Mouse (Mus musculus) NIH3T3 (cell line): ENCODE results near the gene Itga1.

Experiments
- DNase-seq: peaks from one replicate; pipeline ENCODE4 v3.0.0-alpha.2; 2012; ENCODE audit warnings: low read depth

Gene Itga1

GRCm38 (mm10) chr13:115099381-115099780 is 2.4 kb downstream of the Itga1 start:
- no peak for DNase-seq

GRCm38 (mm10) chr13:115098227-115098626 is 3.5 kb downstream of the Itga1 start:
- DNase-seq: no peak

DNA sequence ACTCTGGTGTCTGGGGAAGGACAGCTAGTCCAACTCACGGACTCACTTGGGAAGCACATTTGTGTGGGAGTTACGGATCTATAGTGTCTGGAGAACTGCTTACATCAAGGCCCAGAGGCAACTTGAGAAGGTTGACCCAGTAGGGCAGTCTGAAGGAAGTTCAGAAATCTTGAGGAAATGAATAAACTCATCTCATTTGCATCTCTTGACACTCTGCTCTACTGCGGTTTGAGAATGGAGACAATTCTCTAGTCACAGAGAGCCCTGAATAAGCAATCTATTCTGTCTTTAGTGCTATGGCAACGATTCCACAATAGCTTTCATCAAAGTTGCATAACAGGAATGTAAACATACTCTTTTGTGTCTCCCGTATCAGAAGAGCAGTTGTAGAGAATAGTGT is 4.8 kb downstream of the Itga1 start:
- DNase-seq: no peak

DNA sequence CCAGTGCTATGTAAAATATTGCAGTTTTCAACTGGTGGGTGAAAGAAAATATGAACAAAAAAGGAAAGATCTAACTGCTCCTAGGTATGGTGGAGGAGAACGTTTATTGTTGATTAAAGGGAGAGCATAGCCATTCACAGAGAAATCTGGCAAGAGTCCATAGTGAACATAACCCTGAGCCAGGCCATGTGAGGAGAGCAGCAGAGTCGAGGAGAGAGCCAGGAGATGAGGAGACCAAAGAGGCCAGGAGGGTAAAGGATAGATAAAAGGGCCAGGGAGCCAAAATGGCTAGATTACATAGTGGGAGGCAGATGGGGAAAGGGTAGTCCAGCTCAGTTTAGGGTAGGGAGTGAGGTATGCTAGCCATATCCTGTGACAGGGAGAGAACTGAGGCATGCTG is 5.5 kb downstream of the Itga1 start:
- DNase-seq: no peak

- DNase-seq: no peak
Observed at GRCm38 (mm10) chr13:115095392-115095791, 6.4 kb downstream of the Itga1 start.

DNA sequence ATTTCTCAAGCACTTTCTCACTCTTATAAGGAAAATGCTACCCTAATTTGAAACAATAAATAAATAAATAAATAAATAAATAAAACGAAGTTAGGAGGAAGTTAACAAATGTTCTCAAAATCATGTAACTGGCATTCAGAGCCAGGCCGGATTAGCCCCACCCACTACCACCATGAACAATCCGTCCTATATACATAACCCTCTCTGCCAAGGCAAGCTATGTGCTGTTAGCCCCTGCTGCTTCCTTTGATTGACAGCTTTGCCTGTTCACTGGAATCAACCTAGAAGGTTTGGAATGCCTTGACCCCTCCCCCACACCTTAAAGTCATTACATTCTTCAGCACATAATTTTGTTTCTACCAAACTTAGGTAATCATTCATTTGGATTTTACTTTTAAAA is 10.3 kb downstream of the Itga1 start:
- DNase-seq: no peak

DNA sequence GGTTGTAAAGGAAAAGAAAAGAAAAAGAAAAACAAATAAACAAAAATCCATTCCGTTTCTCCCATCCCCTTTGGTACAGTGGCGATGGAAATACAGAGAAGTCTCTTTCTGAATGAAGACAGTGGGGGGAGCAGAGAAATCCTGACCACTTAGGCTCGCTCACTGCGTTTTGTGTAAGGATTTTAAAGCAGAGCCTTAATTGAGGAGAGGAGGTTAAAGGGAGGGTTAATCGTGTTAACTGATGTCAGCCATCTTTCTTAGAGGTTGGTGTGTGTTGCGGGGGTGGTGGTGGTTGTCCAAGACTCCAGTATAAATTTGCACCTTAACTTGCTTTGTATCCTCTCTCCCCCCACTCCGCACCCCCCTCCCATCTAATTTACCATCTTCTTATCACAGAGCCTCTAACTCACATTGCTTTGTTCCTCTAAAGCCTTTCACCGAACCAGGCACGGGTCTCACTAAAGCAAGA is 10.8 kb downstream of the Itga1 start:
- DNase-seq: no peak

DNA sequence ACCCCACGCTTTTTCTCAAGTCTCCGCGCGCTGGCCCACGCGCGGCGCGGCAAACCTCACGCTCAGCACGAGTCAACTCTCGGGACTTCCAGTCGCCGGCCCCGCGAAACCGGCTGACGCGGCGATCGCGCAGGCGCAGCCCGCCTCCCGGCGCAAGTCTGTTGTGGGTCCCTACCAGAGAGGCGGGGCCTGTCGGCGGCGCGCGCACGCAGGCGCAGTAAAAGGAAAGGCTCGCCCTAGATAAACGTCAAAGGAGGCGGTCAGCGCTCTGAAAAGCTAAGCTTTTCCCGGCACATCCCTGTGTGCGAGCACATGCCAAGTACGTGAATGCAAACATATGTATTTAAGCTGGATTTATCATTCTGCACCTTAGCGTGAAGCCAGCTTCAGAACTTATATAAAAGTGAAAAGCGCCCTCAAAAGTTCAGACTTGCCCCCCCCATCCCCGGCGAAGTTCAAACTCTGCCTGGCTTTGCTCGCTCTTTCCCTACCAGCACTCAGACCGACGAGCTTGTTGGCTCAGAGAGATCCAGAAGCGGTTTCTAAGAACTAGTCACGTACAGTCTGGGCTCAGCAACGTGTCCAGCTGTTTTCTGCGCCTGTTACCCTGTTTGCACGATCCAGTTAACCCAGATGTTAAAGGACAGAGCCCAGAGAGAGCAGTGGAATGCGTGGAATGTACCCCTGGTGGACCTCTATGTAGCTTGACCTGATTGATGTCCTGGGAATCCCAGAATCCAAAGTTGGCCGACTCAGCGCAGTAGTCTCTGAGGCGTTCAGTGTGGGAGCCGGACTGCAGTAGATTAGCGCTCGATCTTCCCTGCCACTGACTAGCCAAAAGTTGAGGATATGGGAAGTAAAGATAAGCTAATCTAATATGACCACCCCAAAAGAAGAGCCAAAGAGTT is 11.4 kb downstream of the Itga1 start, which contains the start of gene Pelo:
Pelo (minus strand) TSS at position 118 of the 908 bp plus-strand sequence.
- DNase-seq: peak; percentile 94

DNA sequence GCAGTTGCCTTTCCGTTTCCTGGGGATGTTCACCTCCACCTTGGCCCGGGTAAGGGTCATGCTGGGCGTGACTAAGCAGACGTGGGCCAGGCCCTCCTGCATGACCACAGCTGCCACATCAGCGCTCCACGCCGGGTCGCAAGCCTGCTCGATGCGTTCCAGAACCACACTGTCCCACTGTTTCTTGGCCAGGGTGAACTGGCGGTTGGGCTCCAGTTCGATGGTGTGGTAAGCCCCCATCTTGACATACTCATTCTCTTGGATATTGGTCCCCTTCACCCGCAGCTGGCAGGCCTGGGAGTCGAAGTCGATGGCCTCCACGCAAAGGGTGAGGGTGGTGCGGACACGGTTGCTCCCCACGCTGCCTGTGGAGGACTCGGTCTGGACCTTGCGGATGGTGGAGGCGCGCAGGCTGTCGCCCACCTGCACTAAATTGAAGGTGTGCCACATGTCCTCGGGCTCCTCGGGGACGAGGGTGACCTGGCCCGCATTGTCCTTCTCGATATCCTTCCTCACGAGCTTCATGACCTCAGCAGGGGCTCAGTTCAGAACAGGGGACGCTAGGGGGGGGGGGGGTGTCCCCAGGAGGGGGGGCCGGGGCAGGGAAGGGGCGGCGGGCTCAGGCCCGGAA is 12.3 kb downstream of the Itga1 start:
- peak; percentile 29 for DNase-seq

- DNase-seq: no peak
Observed at GRCm38 (mm10) chr13:115089020-115089394, 12.8 kb downstream of the Itga1 start.

GRCm38 (mm10) chr13:115085974-115086373 is 15.8 kb downstream of the Itga1 start:
- DNase-seq: no peak

DNA sequence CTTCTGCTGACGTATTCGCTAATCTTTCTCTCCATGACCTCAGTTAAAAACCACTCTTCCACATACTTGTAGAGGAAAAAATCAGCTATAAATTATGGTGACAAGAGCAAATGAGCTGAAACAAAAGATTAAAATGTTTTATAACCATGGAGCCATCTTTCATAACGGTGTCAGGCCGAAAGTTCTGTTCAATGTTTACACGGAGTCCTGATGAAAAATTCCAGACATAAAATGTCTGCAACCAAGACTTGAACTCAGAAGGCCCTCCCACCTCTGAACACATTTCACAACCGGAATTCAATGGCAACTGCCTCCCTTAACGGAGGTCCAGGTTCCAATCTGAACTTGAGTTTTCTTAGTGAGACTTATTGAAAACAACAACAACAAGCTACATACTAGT is 19.4 kb downstream of the Itga1 start:
- DNase-seq: no peak

- peak; percentile 9 for DNase-seq
Observed at GRCm38 (mm10) chr13:115079996-115080585, 21.7 kb downstream of the Itga1 start.

- DNase-seq: no peak
Observed at GRCm38 (mm10) chr13:115078997-115079685, 22.6 kb downstream of the Itga1 start.

DNA sequence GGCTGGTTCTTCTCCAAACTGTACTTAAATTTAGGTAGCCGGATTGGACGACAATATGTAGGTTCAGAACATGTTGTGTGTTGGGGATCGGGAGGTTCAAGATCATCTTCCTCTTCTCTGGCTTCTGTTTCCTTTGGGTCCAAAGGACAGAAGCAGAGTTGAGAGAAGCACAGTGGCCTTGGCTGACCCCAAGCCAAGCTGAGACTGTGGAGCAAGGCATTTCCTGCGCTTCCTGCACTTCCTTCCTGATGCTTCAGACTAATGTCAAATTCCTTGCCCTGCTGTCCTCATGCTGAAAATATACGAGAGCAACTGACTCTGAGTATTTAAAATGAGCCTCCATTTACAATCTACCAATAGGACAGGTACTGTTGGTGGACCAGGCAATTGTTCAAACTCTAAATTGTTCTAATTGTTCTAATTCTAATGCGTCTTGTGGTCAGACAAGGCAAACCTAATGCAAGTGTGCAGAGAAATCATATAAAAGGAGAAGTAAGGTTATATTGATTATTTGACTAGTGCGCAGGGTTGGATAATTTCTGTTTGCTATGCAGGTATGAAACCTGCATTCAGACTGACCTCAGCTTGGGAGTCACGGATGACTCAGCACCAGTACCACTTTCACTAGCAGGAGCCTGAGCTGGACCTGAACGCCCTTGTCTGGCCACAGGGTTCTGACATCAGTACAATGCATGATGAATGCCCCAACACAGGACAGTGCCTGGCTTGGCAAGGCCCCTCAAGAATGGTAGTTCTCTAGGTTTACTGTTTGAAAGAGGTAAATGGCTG is 24.2 kb downstream of the Itga1 start:
- DNase-seq: no peak

- no peak for DNase-seq
Observed at GRCm38 (mm10) chr13:115072386-115072785, 29.4 kb downstream of the Itga1 start.

GRCm38 (mm10) chr13:115071431-115071830 is 30.3 kb downstream of the Itga1 start:
- DNase-seq: no peak

- no peak for DNase-seq
Observed at GRCm38 (mm10) chr13:115067968-115068330, 33.8 kb downstream of the Itga1 start.

DNA sequence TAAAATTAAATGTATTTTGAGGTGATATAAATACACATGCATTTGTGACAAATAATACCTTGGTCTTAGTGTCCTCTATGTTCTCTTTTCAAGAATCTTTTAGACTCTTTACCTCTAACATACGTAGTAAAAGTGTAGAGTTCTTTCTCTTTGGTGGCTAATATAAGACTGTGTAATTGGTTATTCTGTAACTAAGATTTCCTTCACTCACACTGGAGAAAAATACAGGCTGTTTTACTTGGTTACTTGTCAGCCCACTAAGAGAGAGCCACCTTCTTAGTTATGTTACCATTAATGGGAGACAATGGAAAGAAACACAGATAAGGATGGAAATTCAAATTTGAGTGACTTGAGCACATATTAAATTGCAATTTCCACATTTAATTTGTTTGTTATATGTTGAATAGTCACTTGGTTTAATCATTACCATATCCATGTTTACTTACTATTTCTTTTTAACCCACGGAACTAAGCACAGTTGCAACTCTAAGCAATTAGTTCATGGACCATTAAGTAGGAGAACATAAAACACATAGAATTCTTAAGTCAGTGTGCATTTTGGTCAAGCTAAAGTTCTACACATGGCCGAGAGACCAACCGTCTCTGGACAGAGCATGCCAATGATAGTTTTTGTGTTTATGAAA is 34.3 kb downstream of the Itga1 start:
- no peak for DNase-seq

DNA sequence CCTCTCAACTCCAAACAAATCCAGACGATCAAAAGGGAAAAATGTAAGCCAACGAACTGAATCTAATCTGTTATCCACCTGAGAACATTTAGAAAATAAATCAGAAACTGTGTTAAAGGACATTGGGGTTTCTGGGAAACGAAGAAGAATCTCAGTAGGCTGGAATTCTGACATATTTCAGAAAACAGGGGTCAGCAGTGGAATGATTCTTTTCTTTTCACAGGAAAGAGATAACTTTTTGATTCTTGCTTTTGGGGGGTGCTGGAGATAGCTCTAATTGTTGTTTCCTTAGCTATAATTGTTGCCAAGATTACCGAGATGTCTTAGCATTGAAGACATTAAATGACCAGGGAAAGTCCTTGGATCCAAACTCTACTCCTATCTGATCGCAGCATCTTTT is 44.2 kb downstream of the Itga1 start:
- DNase-seq: no peak

DNA sequence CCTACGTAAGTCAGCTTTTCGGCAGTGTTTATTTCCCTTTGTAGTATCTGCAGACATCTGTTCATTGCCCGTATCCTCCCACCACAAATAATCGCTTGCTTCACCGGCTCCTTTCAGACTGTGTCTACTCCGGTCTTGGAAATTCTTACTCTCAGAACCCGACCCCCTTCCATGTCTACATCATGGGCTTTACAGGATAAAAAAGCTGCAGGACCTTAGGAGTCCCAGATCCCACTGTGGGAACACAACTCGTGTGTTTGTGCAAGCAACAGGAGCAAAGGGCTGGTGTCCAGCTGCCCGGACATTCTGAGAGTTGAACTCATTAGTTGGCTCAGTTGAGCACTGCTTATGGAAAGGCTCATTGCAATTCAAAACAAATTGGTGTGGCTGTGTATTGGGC is 47.0 kb downstream of the Itga1 start:
- DNase-seq: no peak
